Mouse (Mus musculus) E14TG2a.4 (cell line): ENCODE results near the gene Med27.

Experiments
- CTCF ChIP-seq: conservative IDR thresholded peaks from 2 replicates; pipeline ENCODE4 v1.5.1; 2014; ENCODE audit warnings: low read length
- POU5F1 ChIP-seq: IDR thresholded peaks from 2 replicates; pipeline ENCODE4 v1.6.1; 2014; ENCODE audit warnings: low read length, borderline replicate concordance

DNA sequence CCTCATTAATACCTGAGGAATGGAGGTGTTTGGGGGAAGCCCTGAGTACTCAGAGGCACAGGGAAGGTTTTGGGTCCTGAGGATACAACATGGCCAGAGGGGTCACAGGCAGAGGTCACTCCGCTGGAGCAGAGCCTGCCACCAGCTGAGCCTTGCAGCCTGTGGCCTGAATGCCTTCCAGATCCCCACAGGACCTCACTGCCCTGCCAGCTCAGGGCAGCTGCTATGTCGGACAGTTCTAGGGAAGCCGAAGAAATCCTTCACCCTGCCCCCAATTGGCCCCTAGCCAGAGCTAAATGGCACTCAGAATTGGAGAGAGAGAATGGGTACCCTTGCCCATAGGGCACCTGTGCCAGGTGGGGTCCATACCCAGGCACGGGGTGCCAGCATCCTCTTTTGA, 214.8 kb downstream of the Med27 start:
- no peak for TF ChIP-seq CTCF
- TF ChIP-seq POU5F1 = no peak
